22 mouse cellular contexts compared by ENCODE assay signal in the genomic region with DNA sequence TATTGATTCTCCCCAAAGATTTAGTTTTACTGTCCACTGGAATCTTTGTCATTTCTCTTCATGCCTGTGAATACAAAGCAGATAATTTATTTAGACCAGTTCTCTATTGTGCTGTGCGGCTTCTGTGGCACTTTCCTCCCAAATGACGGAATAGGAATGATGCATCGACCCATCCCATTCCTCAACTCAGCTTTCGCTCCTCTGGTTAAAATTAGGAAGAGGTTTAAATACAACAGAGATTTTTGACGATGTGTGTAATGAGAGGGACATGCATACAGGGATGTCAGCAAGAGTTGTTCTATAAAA.
A peak's percentile ranks its signal among the peaks of the same experiment; 100 is the strongest.
DNase-seq lines count a peak whose midpoint lies in the region; ATAC-seq lines count a peak whose summit lies in the region.
"Had no signal": no experiment of that assay in that cellular context is flagged by ENCODE, and none has a peak within 500 bp of the region (broad histone marks: within the 10 kb centered on the region; RNA-seq: fewer than 3 reads in every experiment).

No protein-coding gene starts in this region.

- no peak overlapping the region for H3K9ac ChIP-seq in midbrain, embryonic 15.5 days
- no peak overlapping the region for H3K9ac ChIP-seq in midbrain, embryonic 11.5 days (ENCODE audit: low read length)
- no peak overlapping the region for H3K9ac ChIP-seq in neural tube, embryonic 12.5 days
- H3K9ac ChIP-seq in neural tube, embryonic 15.5 days (replicated peaks) = no peak overlapping the region
- H3K9ac ChIP-seq: embryonic facial prominence, embryonic 13.5 days; embryonic facial prominence, embryonic 15.5 days; forebrain, embryonic 12.5 days had no signal

- H3K9me3 ChIP-seq in midbrain, embryonic 15.5 days = no peaks in the 10 kb centered on the region
- H3K9me3 ChIP-seq in midbrain, embryonic 11.5 days (ENCODE audit: control insufficient read depth, low read length) = no peaks in the 10 kb centered on the region
- H3K9me3 ChIP-seq in neural tube, embryonic 12.5 days = no peaks in the 10 kb centered on the region
- H3K9me3 ChIP-seq in neural tube, embryonic 15.5 days (replicated peaks) = no peaks in the 10 kb centered on the region
- H3K9me3 ChIP-seq: embryonic facial prominence, embryonic 13.5 days; embryonic facial prominence, embryonic 15.5 days; forebrain, embryonic 10.5 days; forebrain, embryonic 12.5 days had no signal

- 67% methylated on average over 5 of the region's 5 CpGs for WGBS in midbrain, embryonic 15.5 days
- 87% methylated on average over 5 of the region's 5 CpGs for WGBS in midbrain, embryonic 11.5 days
- 73% methylated on average over 5 of the region's 5 CpGs for WGBS in neural tube, embryonic 12.5 days
- 49% methylated on average over 5 of the region's 5 CpGs for WGBS in neural tube, embryonic 15.5 days

- peak overlapping the region; percentile 34; the same call in 1 of the 2 replicates for H3K27ac ChIP-seq in midbrain, embryonic 15.5 days
- no peak overlapping the region for H3K27ac ChIP-seq in midbrain, embryonic 11.5 days (ENCODE audit: low read depth, low read length)
- no peak overlapping the region for H3K27ac ChIP-seq in neural tube, embryonic 12.5 days
- H3K27ac ChIP-seq in neural tube, embryonic 15.5 days (replicated peaks) = no peak overlapping the region
- H3K27ac ChIP-seq: embryonic facial prominence, embryonic 13.5 days; embryonic facial prominence, embryonic 15.5 days; forebrain, embryonic 10.5 days; forebrain, embryonic 12.5 days had no signal

- no peaks in the 10 kb centered on the region for H3K4me1 ChIP-seq in midbrain, embryonic 15.5 days
- H3K4me1 ChIP-seq in midbrain, embryonic 11.5 days (ENCODE audit: control insufficient read depth, insufficient read depth, low read length) = no peaks in the 10 kb centered on the region
- no peaks in the 10 kb centered on the region for H3K4me1 ChIP-seq in neural tube, embryonic 12.5 days
- H3K4me1 ChIP-seq in neural tube, embryonic 15.5 days = peaks cover 6% of the 10 kb centered on the region; the same call in 1 of the 2 replicates
- H3K4me1 ChIP-seq: forebrain, embryonic 10.5 days; forebrain, embryonic 12.5 days had no signal

- DNase-seq in midbrain, embryonic 11.5 days (ENCODE audit: low spot score, missing footprints) = no peak
- no peak for DNase-seq in neural tube, embryonic 10.5 days (ENCODE audit: extremely low spot score, low spot score)
- DNase-seq in kidney, postnatal 25 days = no peak
- DNase-seq: adrenal gland, adult 2 months; adrenal gland, postnatal 10 days; adrenal gland, postnatal 25 days; cerebellum, adult 11 months; cerebellum, adult 18-20 months; cerebellum, adult 8-10 months; cerebellum, adult 9-11 months; cerebellum, postnatal 14 days; cerebellum, postnatal 36 days; embryo, embryonic 11 days had no signal

- H3K4me3 ChIP-seq in midbrain, embryonic 15.5 days = no peak overlapping the region
- H3K4me3 ChIP-seq in midbrain, embryonic 11.5 days (ENCODE audit: low read depth, low read length) = no peak overlapping the region
- H3K4me3 ChIP-seq in neural tube, embryonic 12.5 days = no peak overlapping the region
- no peak overlapping the region for H3K4me3 ChIP-seq in neural tube, embryonic 15.5 days (replicated peaks)
- H3K4me3 ChIP-seq: embryonic facial prominence, embryonic 13.5 days; embryonic facial prominence, embryonic 15.5 days; erythroblast, embryonic 14.5 days; forebrain, embryonic 10.5 days; forebrain, embryonic 12.5 days had no signal

- ATAC-seq in midbrain, embryonic 15.5 days (replicated peaks) = peak; percentile 64
- no peak for ATAC-seq in midbrain, embryonic 11.5 days (ENCODE audit: low FRiP score)
- ATAC-seq in neural tube, embryonic 12.5 days (ENCODE audit: low FRiP score, low read depth) = peak; percentile 63; the same call in 1 of the 2 replicates
- ATAC-seq in neural tube, embryonic 15.5 days (ENCODE audit: low FRiP score) = peak; percentile 45; the same call in 1 of the 2 replicates
- ATAC-seq: forebrain, embryonic 14.5 days had no signal

- H3K4me2 ChIP-seq in midbrain, embryonic 15.5 days = no peak overlapping the region
- H3K4me2 ChIP-seq in midbrain, embryonic 11.5 days = no peak overlapping the region
- H3K4me2 ChIP-seq in neural tube, embryonic 12.5 days (replicated peaks) = no peak overlapping the region
- no peak overlapping the region for H3K4me2 ChIP-seq in neural tube, embryonic 15.5 days
- H3K4me2 ChIP-seq: embryonic facial prominence, embryonic 13.5 days; embryonic facial prominence, embryonic 15.5 days; forebrain, embryonic 12.5 days had no signal

- no peaks in the 10 kb centered on the region for H3K27me3 ChIP-seq in midbrain, embryonic 15.5 days (replicated peaks)
- H3K27me3 ChIP-seq in midbrain, embryonic 11.5 days (ENCODE audit: control insufficient read depth, insufficient read depth, low read length) = no peaks in the 10 kb centered on the region
- H3K27me3 ChIP-seq in neural tube, embryonic 12.5 days (replicated peaks) = no peaks in the 10 kb centered on the region
- no peaks in the 10 kb centered on the region for H3K27me3 ChIP-seq in neural tube, embryonic 15.5 days (replicated peaks)
- H3K27me3 ChIP-seq: embryonic facial prominence, embryonic 13.5 days; embryonic facial prominence, embryonic 15.5 days; forebrain, embryonic 12.5 days had no signal

- no peaks in the 10 kb centered on the region for H3K36me3 ChIP-seq in midbrain, embryonic 15.5 days (replicated peaks)
- H3K36me3 ChIP-seq in midbrain, embryonic 11.5 days (ENCODE audit: control insufficient read depth, insufficient read depth, low read length) = no peaks in the 10 kb centered on the region
- no peaks in the 10 kb centered on the region for H3K36me3 ChIP-seq in neural tube, embryonic 12.5 days
- no peaks in the 10 kb centered on the region for H3K36me3 ChIP-seq in neural tube, embryonic 15.5 days
- H3K36me3 ChIP-seq: embryonic facial prominence, embryonic 13.5 days; embryonic facial prominence, embryonic 15.5 days; forebrain, embryonic 10.5 days; forebrain, embryonic 12.5 days had no signal
